Comparison of ENCODE assay signal across 11 mouse cellular contexts in genomic region chr6:48446896-48447295, GRCm38 (mm10). TPM values are rescaled to one million over a fixed set of nuclear protein-coding genes. Genes with fewer than 3 reads are reported as not detected.
A peak's percentile ranks its signal among the peaks of the same experiment; 100 is the strongest.
DNase-seq lines count a peak whose midpoint lies in the region; ATAC-seq and TF ChIP-seq lines count a peak whose summit lies in the region.
"Had no signal": no experiment of that assay in that cellular context is flagged by ENCODE, and none has a peak within 500 bp of the region (broad histone marks: within the 10 kb centered on the region; RNA-seq: fewer than 3 reads in every experiment).

No protein-coding gene starts in this region.

- TF ChIP-seq POLR2A in lung, adult 2 months (IDR thresholded peaks at IDR 0.05; ENCODE audit: borderline replicate concordance, extremely low read depth, low read depth, low read length), result no peak

- H3K36me3 ChIP-seq in heart, embryonic 15.5 days, result peaks cover 7% of the 10 kb centered on the region
- peaks cover 9% of the 10 kb centered on the region for H3K36me3 ChIP-seq in lung, embryonic 14.5 days (ENCODE audit: insufficient read depth)
- H3K36me3 ChIP-seq in intestine, embryonic 16.5 days (ENCODE audit: control insufficient read depth, insufficient read depth, low read length), result peaks cover 7% of the 10 kb centered on the region
- H3K36me3 ChIP-seq in limb, embryonic 15.5 days, result peaks cover 8% of the 10 kb centered on the region

- DNase-seq in heart, adult 11 months, result no peak
- DNase-seq in lung, embryonic 14.5 days, result peak; percentile 34
- no peak for DNase-seq in lung, adult 2 months
- DNase-seq in adipocyte (ENCODE audit: low spot score), result no peak
- DNase-seq: cerebellum, adult 8-10 months had no signal

- H3K4me2 ChIP-seq in heart, embryonic 15.5 days, result no peak overlapping the region; the same call in 1 of the 2 replicates
- H3K4me2 ChIP-seq in lung, embryonic 14.5 days, result no peak overlapping the region
- no peak overlapping the region for H3K4me2 ChIP-seq in intestine, embryonic 16.5 days (ENCODE audit: low read depth, low read length)
- no peak overlapping the region for H3K4me2 ChIP-seq in limb, embryonic 15.5 days

- TF ChIP-seq CTCF in lung, embryonic 14.5 days (IDR thresholded peaks at IDR 0.05; ENCODE audit: low read depth), result no peak
- no peak for TF ChIP-seq CTCF in lung, adult 2 months (IDR thresholded peaks at IDR 0.05; ENCODE audit: insufficient read depth, low read length)

- H3K9me3 ChIP-seq in heart, embryonic 15.5 days (replicated peaks), result no peaks in the 10 kb centered on the region
- H3K9me3 ChIP-seq in lung, embryonic 14.5 days (ENCODE audit: low read depth, low read length), result no peaks in the 10 kb centered on the region
- H3K9me3 ChIP-seq in intestine, embryonic 16.5 days (ENCODE audit: control insufficient read depth, low read length), result no peaks in the 10 kb centered on the region
- H3K9me3 ChIP-seq in limb, embryonic 15.5 days, result no peaks in the 10 kb centered on the region
- H3K9me3 ChIP-seq: hindbrain, embryonic 13.5 days; neural tube, embryonic 15.5 days had no signal

- H3K4me1 ChIP-seq in heart, embryonic 15.5 days (replicated peaks), result peaks cover 21% of the 10 kb centered on the region
- peaks cover 9% of the 10 kb centered on the region; the same call in 1 of the 2 replicates for H3K4me1 ChIP-seq in lung, embryonic 14.5 days (ENCODE audit: insufficient read depth)
- H3K4me1 ChIP-seq in lung, adult 2 months (ENCODE audit: control insufficient read depth, insufficient read depth, low read length), result no peaks in the 10 kb centered on the region
- H3K4me1 ChIP-seq in intestine, embryonic 16.5 days (ENCODE audit: control insufficient read depth, insufficient read depth, low read length), result peaks cover 13% of the 10 kb centered on the region
- peaks cover 16% of the 10 kb centered on the region for H3K4me1 ChIP-seq in limb, embryonic 15.5 days

- H3K27ac ChIP-seq in heart, embryonic 15.5 days, result peak overlapping the region; percentile 94; the same call in 1 of the 2 replicates
- no peak overlapping the region for H3K27ac ChIP-seq in lung, embryonic 14.5 days (ENCODE audit: low read depth)
- peak overlapping the region; percentile 96; the same call in 1 of the 2 replicates for H3K27ac ChIP-seq in intestine, embryonic 16.5 days (ENCODE audit: low read length)
- peak overlapping the region; percentile 94; the same call in 1 of the 2 replicates for H3K27ac ChIP-seq in limb, embryonic 15.5 days

- WGBS in heart, embryonic 15.5 days, result 76% methylated on average over 3 of the region's 3 CpGs
- WGBS in lung, embryonic 14.5 days, result 70% methylated on average over 3 of the region's 3 CpGs
- 81% methylated on average over 3 of the region's 3 CpGs for WGBS in lung, adult 2 months
- WGBS in intestine, embryonic 16.5 days, result 85% methylated on average over 3 of the region's 3 CpGs
- WGBS in limb, embryonic 15.5 days, result 72% methylated on average over 3 of the region's 3 CpGs

- ATAC-seq in heart, embryonic 15.5 days (replicated peaks; ENCODE audit: insufficient number of reproducible peaks, insufficient read depth, low FRiP score, low read depth), result no peak
- no peak for ATAC-seq in lung, embryonic 14.5 days (ENCODE audit: insufficient read depth)
- no peak for ATAC-seq in intestine, embryonic 16.5 days
- ATAC-seq in limb, embryonic 15.5 days (ENCODE audit: insufficient number of reproducible peaks, low FRiP score, low TSS enrichment, low read depth), result no peak
- ATAC-seq: activated CD4-positive, CD25-positive, alpha-beta regulatory T cell, adult 4 months had no signal

- no peak overlapping the region for H3K9ac ChIP-seq in heart, embryonic 15.5 days
- no peak overlapping the region for H3K9ac ChIP-seq in lung, embryonic 14.5 days
- no peak overlapping the region for H3K9ac ChIP-seq in intestine, embryonic 16.5 days (ENCODE audit: low read depth, low read length)
- no peak overlapping the region for H3K9ac ChIP-seq in limb, embryonic 15.5 days
- H3K9ac ChIP-seq: neural tube, embryonic 15.5 days had no signal

- no peaks in the 10 kb centered on the region for H3K27me3 ChIP-seq in heart, embryonic 15.5 days
- H3K27me3 ChIP-seq in lung, embryonic 14.5 days (ENCODE audit: insufficient read depth, low read length), result no peaks in the 10 kb centered on the region
- H3K27me3 ChIP-seq in intestine, embryonic 16.5 days (replicated peaks; ENCODE audit: control insufficient read depth, insufficient read depth, low read length), result no peaks in the 10 kb centered on the region
- no peaks in the 10 kb centered on the region for H3K27me3 ChIP-seq in limb, embryonic 15.5 days
- H3K27me3 ChIP-seq: hindbrain, embryonic 13.5 days; neural tube, embryonic 15.5 days had no signal

- no peak overlapping the region for H3K4me3 ChIP-seq in heart, embryonic 15.5 days
- no peak overlapping the region for H3K4me3 ChIP-seq in lung, embryonic 14.5 days (ENCODE audit: low read depth, low read length)
- no peak overlapping the region for H3K4me3 ChIP-seq in lung, adult 2 months (replicated peaks; ENCODE audit: extremely low read depth, low read depth, low read length)
- no peak overlapping the region for H3K4me3 ChIP-seq in intestine, embryonic 16.5 days (ENCODE audit: low read length)
- H3K4me3 ChIP-seq in limb, embryonic 15.5 days, result no peak overlapping the region

RNA-seq across cellular contexts. Expression of gene Sspo, which starts 1.1 kb away (rescaled TPM):
- 0.16 and 0.51 TPM in 2 replicates for polyA plus RNA-seq in heart, embryonic 15.5 days (2015; fragmentation: Nextera tagmentation; extraction: Ambion mirVana)
- 0.11 and 0.18 TPM in 2 replicates for polyA plus RNA-seq in lung, embryonic 14.5 days (2014; fragmentation: Nextera tagmentation; extraction: Ambion mirVana)
- 3.2 and 3.4 TPM in 2 replicates for polyA plus RNA-seq in lung, adult 2 months (2012; rRNA removed)
- 0.38 and 0.73 TPM in 2 replicates for polyA plus RNA-seq in intestine, embryonic 16.5 days (2015; fragmentation: Nextera tagmentation; extraction: Ambion mirVana)
- 0.25 and 0.31 TPM in 2 replicates for polyA plus RNA-seq in limb, embryonic 15.5 days (2015; fragmentation: Nextera tagmentation; extraction: Ambion mirVana)

RNA-seq across cellular contexts. Expression of gene Zfp467, which starts 1.3 kb away (rescaled TPM):
- 18.5 and 20.4 TPM in 2 replicates for polyA plus RNA-seq in heart, embryonic 15.5 days (2015; fragmentation: Nextera tagmentation; extraction: Ambion mirVana)
- 20.7 TPM in 2 replicates for polyA plus RNA-seq in lung, embryonic 14.5 days (2014; fragmentation: Nextera tagmentation; extraction: Ambion mirVana)
- 42.1 and 51.4 TPM in 2 replicates for polyA plus RNA-seq in lung, adult 2 months (2012; rRNA removed)
- polyA plus RNA-seq in intestine, embryonic 16.5 days (2015; fragmentation: Nextera tagmentation; extraction: Ambion mirVana), result 17.3 and 17.8 TPM in 2 replicates
- polyA plus RNA-seq in limb, embryonic 15.5 days (2015; fragmentation: Nextera tagmentation; extraction: Ambion mirVana), result 23.6 and 25.4 TPM in 2 replicates

RNA-seq across cellular contexts. Expression of gene Krba1, which starts 51.5 kb away (rescaled TPM):
- polyA plus RNA-seq in heart, embryonic 15.5 days (2015; fragmentation: Nextera tagmentation; extraction: Ambion mirVana), result 15.4 and 18.6 TPM in 2 replicates
- polyA plus RNA-seq in lung, embryonic 14.5 days (2014; fragmentation: Nextera tagmentation; extraction: Ambion mirVana), result 18.6 and 22.3 TPM in 2 replicates
- 15.5 and 20.8 TPM in 2 replicates for polyA plus RNA-seq in lung, adult 2 months (2012; rRNA removed)
- 16.0 and 18.2 TPM in 2 replicates for polyA plus RNA-seq in intestine, embryonic 16.5 days (2015; fragmentation: Nextera tagmentation; extraction: Ambion mirVana)
- 17.5 and 20.8 TPM in 2 replicates for polyA plus RNA-seq in limb, embryonic 15.5 days (2015; fragmentation: Nextera tagmentation; extraction: Ambion mirVana)
